Mouse (Mus musculus) CH12.LX (cell line): ENCODE data around the gene Cop1. TPM values are rescaled to one million over a fixed set of nuclear protein-coding genes. Genes with fewer than 3 reads are reported as not detected.

Source experiments
- DNase-seq: peaks from one replicate; pipeline ENCODE4 v3.0.0-alpha.2; 2013; ENCODE audit errors: extremely low read depth
- H3K27ac ChIP-seq: 2 replicates; pipeline ENCODE4 v1.5.1; 2012; ENCODE audit warnings: low read depth, mild to moderate bottlenecking, control low read depth, moderate library complexity; ENCODE audit not compliant: insufficient read depth
- H3K27me3 ChIP-seq: replicated peaks from 2 replicates; pipeline ENCODE3; 2012; ENCODE audit warnings: inconsistent platforms
- H3K36me3 ChIP-seq, 2 experiments: replicated peaks in 1 of 2; 2 replicates each; pipeline versions ENCODE3 to v1.6.1; 2012; ENCODE audit warnings: inconsistent platforms in 1 of 2, low read length in 1 of 2, mild to moderate bottlenecking in 1 of 2, mixed read lengths in 1 of 2, moderate library complexity in 1 of 2; ENCODE audit not compliant: control insufficient read depth in 1 of 2, insufficient read depth in 1 of 2
- H3K4me1 ChIP-seq, 2 experiments: 2 replicates each; pipeline ENCODE4 v1.6.1; 2012; ENCODE audit warnings: inconsistent platforms in 1 of 2, moderate library complexity in 1 of 2; ENCODE audit not compliant: insufficient read depth in 2 of 2, control insufficient read depth in 1 of 2
- H3K4me2 ChIP-seq: 2 replicates; pipeline ENCODE4 v1.6.1; 2012; ENCODE audit warnings: low read depth, mild to moderate bottlenecking, control low read depth; ENCODE audit not compliant: poor library complexity, insufficient read depth, severe bottlenecking
- H3K4me3 ChIP-seq, 3 experiments: fragments of 150-350 bp in 1 of 3; sonication (generic) in 1 of 3; replicated peaks in 1 of 3; 2 replicates each; pipeline versions ENCODE3 to v1.5.1; 2011 to 2012; ENCODE audit warnings: low read depth in 2 of 3, low read length in 2 of 3, mild to moderate bottlenecking in 2 of 3, moderate library complexity in 2 of 3, control low read depth in 1 of 3, improper control_type of control experiment in 1 of 3, inconsistent platforms in 1 of 3, mixed read lengths in 1 of 3; ENCODE audit not compliant: poor library complexity in 1 of 3
- H3K79me2 ChIP-seq: replicated peaks from 2 replicates; pipeline ENCODE4 v1.6.1; 2012; ENCODE audit warnings: mild to moderate bottlenecking, moderate library complexity; ENCODE audit not compliant: control insufficient read depth, poor library complexity, insufficient read depth, severe bottlenecking; ENCODE audit errors: extremely low read depth
- H3K9ac ChIP-seq: 2 replicates; pipeline ENCODE4 v1.6.1; 2012; ENCODE audit warnings: low read depth, mild to moderate bottlenecking, control low read depth, moderate library complexity; ENCODE audit not compliant: insufficient read depth
- H3K9me3 ChIP-seq: replicated peaks from 2 replicates; pipeline ENCODE3; 2012; ENCODE audit warnings: low read length, inconsistent platforms, mixed read lengths
- CTCF ChIP-seq, 2 experiments: IDR thresholded peaks in 1 of 2; conservative IDR thresholded peaks in 1 of 2; 2 replicates each; pipeline ENCODE4 v1.5.1; 2011 to 2012; ENCODE audit warnings: low read depth in 2 of 2, low read length in 2 of 2, improper control_type of control experiment in 1 of 2, inconsistent platforms in 1 of 2, mild to moderate bottlenecking in 1 of 2, moderate library complexity in 1 of 2
- E2F4 ChIP-seq: IDR thresholded peaks from 2 replicates; pipeline ENCODE4 v1.6.1; 2011; ENCODE audit warnings: low read depth, low read length, improper control_type of control experiment; ENCODE audit not compliant: insufficient replicate concordance
- EP300 ChIP-seq: IDR thresholded peaks from 2 replicates; pipeline ENCODE4 v1.6.1; 2011; ENCODE audit warnings: low read length, improper control_type of control experiment
- ETS1 ChIP-seq: conservative IDR thresholded peaks from 2 replicates; pipeline ENCODE4 v1.6.1; 2012; ENCODE audit warnings: low read depth, mild to moderate bottlenecking, inconsistent platforms, low read length, improper control_type of control experiment, moderate library complexity
- HCFC1 ChIP-seq: IDR thresholded peaks from 2 replicates; pipeline ENCODE4 v1.6.1; 2012; ENCODE audit warnings: low read depth, mild to moderate bottlenecking, inconsistent platforms, low read length, improper control_type of control experiment
- KAT2A ChIP-seq: IDR thresholded peaks from 2 replicates; pipeline ENCODE4 v1.6.1; 2012; ENCODE audit warnings: low read length, improper control_type of control experiment, inconsistent platforms; ENCODE audit not compliant: insufficient replicate concordance
- MAX ChIP-seq: IDR thresholded peaks from 2 replicates; pipeline ENCODE4 v1.6.1; 2011; ENCODE audit warnings: low read length, improper control_type of control experiment
- MAZ ChIP-seq: IDR thresholded peaks from 2 replicates; pipeline ENCODE4 v1.6.1; 2012; ENCODE audit warnings: low read depth, mild to moderate bottlenecking, inconsistent platforms, low read length, improper control_type of control experiment, moderate library complexity
- MEF2A ChIP-seq: IDR thresholded peaks from 2 replicates; pipeline ENCODE4 v1.6.1; 2014; ENCODE audit warnings: low read depth, mild to moderate bottlenecking, inconsistent platforms, low read length, improper control_type of control experiment, borderline replicate concordance
- MXI1 ChIP-seq: IDR thresholded peaks from 2 replicates; pipeline ENCODE4 v1.6.1; 2011; ENCODE audit warnings: mild to moderate bottlenecking, low read depth, low read length, improper control_type of control experiment
- MYC ChIP-seq: IDR thresholded peaks from 2 replicates; pipeline ENCODE4 v1.6.1; 2011; ENCODE audit warnings: low read depth, mild to moderate bottlenecking, improper control_type of control experiment, low read length
- NELFE ChIP-seq: IDR thresholded peaks from 2 replicates; pipeline ENCODE4 v1.6.1; 2011; ENCODE audit warnings: low read depth, low read length, improper control_type of control experiment
- RAD21 ChIP-seq: IDR thresholded peaks from 2 replicates; pipeline ENCODE4 v1.6.1; 2011; ENCODE audit warnings: low read depth, mild to moderate bottlenecking, low read length, improper control_type of control experiment, moderate library complexity
- RCOR1 ChIP-seq: conservative IDR thresholded peaks from 2 replicates; pipeline ENCODE4 v1.6.1; 2012; ENCODE audit warnings: low read depth, mild to moderate bottlenecking, inconsistent platforms, low read length, improper control_type of control experiment
- TCF12 ChIP-seq: IDR thresholded peaks from 2 replicates; pipeline ENCODE4 v1.6.1; 2014; ENCODE audit warnings: low read depth, mild to moderate bottlenecking, inconsistent platforms, low read length, improper control_type of control experiment
- UBTF ChIP-seq: IDR thresholded peaks from 2 replicates; pipeline ENCODE4 v1.6.1; 2012; ENCODE audit warnings: low read depth, mild to moderate bottlenecking, inconsistent platforms, low read length, improper control_type of control experiment, moderate library complexity
- ZMIZ1 ChIP-seq: IDR thresholded peaks from 2 replicates; pipeline ENCODE4 v1.6.1; 2012; ENCODE audit warnings: low read depth, mild to moderate bottlenecking, inconsistent platforms, low read length, improper control_type of control experiment
- ZNF384 ChIP-seq: IDR thresholded peaks from 2 replicates; pipeline ENCODE4 v1.6.1; 2012; ENCODE audit warnings: low read depth, low read length, improper control_type of control experiment, inconsistent platforms
- dilution Hi-C: fragments of 300-500 bp; cut with MboI; formaldehyde crosslinking; loops from 2 replicates; pipeline ENCODE4 v1.14.3; 2020; ENCODE audit warnings: low sequenced_read_pairs; ENCODE audit not compliant: extremely low pct_unique_long_range_greater_than_20kb, extremely low pct_ligation_motif_present
- in situ Hi-C: fragments of 300-500 bp; cut with MboI; formaldehyde crosslinking; loops from 3 replicates; pipeline ENCODE4 v1.14.3; 2019; ENCODE audit warnings: low sequenced_read_pairs, low pct_ligation_motif_present, low pct_unique_long_range_greater_than_20kb, mixed read lengths
- polyA plus RNA-seq: library from polyadenylated mRNA; unstranded; fragments of >175 nt; gene quantifications from 2 replicates; pipeline ENCODE4 v1.2.1, GENCODE M21; 2012; ENCODE audit warnings: low read depth; ENCODE audit not compliant: insufficient read length
- total RNA-seq, 2 experiments: library from RNA; depleted of rRNA; stranded (reverse); fragments of 300-350 nt in 1 of 2; fragments of >200 nt in 1 of 2; gene quantifications; 2 replicates each; pipeline ENCODE4 v1.2.3; 2012 to 2014

Cop1 gene
- total and polyA plus RNA-seq, 3 experiments = 54.6 to 93.2 (median 79.0) TPM

DNA sequence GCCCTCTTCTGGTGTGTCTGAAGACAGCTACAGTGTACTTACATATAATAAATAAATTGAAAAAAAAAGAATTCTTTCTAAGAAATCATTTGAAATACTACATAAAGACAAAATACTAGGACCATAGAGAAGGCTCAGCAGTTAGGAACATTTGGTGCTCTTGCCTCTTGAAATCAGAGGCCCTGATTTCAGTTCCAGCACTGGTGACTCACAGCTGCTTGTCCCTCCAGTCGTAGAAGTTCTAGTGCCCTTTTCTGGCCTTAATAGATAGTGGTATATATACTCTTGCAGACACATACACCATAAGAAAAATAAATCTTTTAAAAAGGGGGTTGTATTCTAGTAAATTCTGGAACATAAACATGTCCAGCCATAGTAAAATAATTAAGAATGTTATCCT, 48.0 kb downstream of the Cop1 start:
- no peak for DNase-seq
- Histone ChIP-seq H3K9ac (no peak overlapping the region), H3K79me2 (no peaks in the 10 kb centered on the region), H3K27me3 (no peaks in the 10 kb centered on the region), H3K9me3 (no peaks in the 10 kb centered on the region), H3K4me3 (no peak overlapping the region), H3K4me2 (no peak overlapping the region), H3K36me3 (peaks cover 4 to 53% of the 10 kb centered on the region in 2 experiments), H3K27ac (no peak overlapping the region), H3K4me1 (no peaks in the 10 kb centered on the region)
- TF ChIP-seq NELFE (no peak), MYC (no peak), UBTF (no peak)
- dilution Hi-C loops = no loop called here
- in situ Hi-C loops = no loop called here

- H3K79me2 ChIP-seq = no peaks in the 10 kb centered on the region
- TF ChIP-seq ZMIZ1 (no peak), TCF12 (no peak), E2F4 (no peak), CTCF (conservative IDR thresholded peaks at IDR 0.05 in 1 of 2, IDR thresholded peaks at IDR 0.05 in 1 of 2; ENCODE audit: low read depth in 2 of 2, low read length in 2 of 2) (no peak), MYC (no peak), RAD21 (no peak), MAZ (no peak), MAX (no peak), MEF2A (no peak), ETS1 (no peak), EP300 (no peak), HCFC1 (no peak), KAT2A (no peak), ZNF384 (no peak), MXI1 (no peak), RCOR1 (no peak)
- no peaks in the 10 kb centered on the region for H3K4me1 ChIP-seq
- in situ Hi-C loops = no loop called here
- no peak overlapping the region for H3K9ac ChIP-seq
- H3K36me3 ChIP-seq = peaks cover 6 to 55% of the 10 kb centered on the region in 2 experiments
- no peak overlapping the region for H3K4me2 ChIP-seq
- no peak overlapping the region for H3K4me3 ChIP-seq
- DNase-seq = no peak
- no peak overlapping the region for H3K27ac ChIP-seq
- dilution Hi-C loops = no loop called here
- no peaks in the 10 kb centered on the region for H3K9me3 ChIP-seq
- no peaks in the 10 kb centered on the region for H3K27me3 ChIP-seq
These were observed 49.7 kb downstream of the Cop1 start for GRCm38 (mm10) chr1:159281861-159282260.
